Mouse (Mus musculus) kidney, embryonic 16.5 days (tissue): Measurements from ENCODE around the gene Triobp. TPM values are rescaled to one million over a fixed set of nuclear protein-coding genes. Genes with fewer than 3 reads are reported as not detected.

ENCODE experiments used
- ATAC-seq: fragments of 200-750 bp; cut with Nextera tagmentation; 2 replicates; pipeline ENCODE4 v1.8.0; 2017; ENCODE audit warnings: moderate TSS enrichment; ENCODE audit not compliant: low FRiP score, low TSS enrichment
- H3K27ac ChIP-seq: fragments of 300-500 bp; sonication (generic); 2 replicates; pipeline ENCODE4 v1.5.1; 2014; ENCODE audit warnings: low read length
- H3K27me3 ChIP-seq: fragments of 300-500 bp; sonication (generic); 2 replicates; pipeline ENCODE4 v1.6.1; 2014; ENCODE audit warnings: low read length, control low read depth, mixed read lengths; ENCODE audit not compliant: insufficient read depth
- H3K36me3 ChIP-seq: fragments of 300-500 bp; sonication (generic); 2 replicates; pipeline ENCODE4 v1.6.1; 2014; ENCODE audit warnings: low read length, control low read depth, mixed read lengths; ENCODE audit not compliant: insufficient read depth
- H3K4me1 ChIP-seq: fragments of 300-500 bp; sonication (generic); 2 replicates; pipeline ENCODE4 v1.6.1; 2014; ENCODE audit warnings: low read length, control low read depth, mixed read lengths; ENCODE audit not compliant: insufficient read depth
- H3K4me2 ChIP-seq: fragments of 300-500 bp; sonication (generic); replicated peaks from 2 replicates; pipeline ENCODE4 v1.6.1; 2014; ENCODE audit warnings: low read depth, low read length
- H3K4me3 ChIP-seq: fragments of 300-500 bp; sonication (generic); 2 replicates; pipeline ENCODE4 v1.5.1; 2014; ENCODE audit warnings: mild to moderate bottlenecking, low read length
- H3K9ac ChIP-seq: fragments of 300-500 bp; sonication (generic); replicated peaks from 2 replicates; pipeline ENCODE4 v1.6.1; 2014; ENCODE audit warnings: low read length
- H3K9me3 ChIP-seq: fragments of 300-500 bp; sonication (generic); 2 replicates; pipeline ENCODE4 v1.6.1; 2016; ENCODE audit warnings: low read length, control low read depth
- WGBS: fragments of 180-500 bp; shearing (Covaris S2); extraction: QIAGEN DNeasy Blood & Tissue Kit; methylation state at CpG from one replicate; pipeline ENCODE4 v1.1.7; 2014; 5-methylcytosine and 5-hydroxymethylcytosine counted together
- polyA plus RNA-seq: library from polyadenylated mRNA; unstranded; fragments of >200 nt; fragmentation: Nextera tagmentation; extraction: Ambion mirVana; gene quantifications from 2 replicates; pipeline ENCODE4 v1.2.1, GENCODE M21; 2015

Gene Triobp
- polyA plus RNA-seq, 1 experiment from 2014 or later, result 67.3 TPM

- Histone ChIP-seq H3K4me3 (no peak overlapping the region), H3K9ac (no peak overlapping the region; the same call in 1 of the 2 replicates), H3K9me3 (no peaks in the 10 kb centered on the region), H3K4me1 (peaks cover 39% of the 10 kb centered on the region), H3K27me3 (no peaks in the 10 kb centered on the region), H3K4me2 (no peak overlapping the region), H3K36me3 (peaks cover 4% of the 10 kb centered on the region; the same call in 1 of the 2 replicates), H3K27ac (no peak overlapping the region)
- 72% methylated on average over 6 of the region's 6 CpGs for WGBS
- no peak for ATAC-seq
These were observed 23.9 kb upstream of the Triobp start for GRCm38 (mm10) chr15:78923585-78923984.

DNA sequence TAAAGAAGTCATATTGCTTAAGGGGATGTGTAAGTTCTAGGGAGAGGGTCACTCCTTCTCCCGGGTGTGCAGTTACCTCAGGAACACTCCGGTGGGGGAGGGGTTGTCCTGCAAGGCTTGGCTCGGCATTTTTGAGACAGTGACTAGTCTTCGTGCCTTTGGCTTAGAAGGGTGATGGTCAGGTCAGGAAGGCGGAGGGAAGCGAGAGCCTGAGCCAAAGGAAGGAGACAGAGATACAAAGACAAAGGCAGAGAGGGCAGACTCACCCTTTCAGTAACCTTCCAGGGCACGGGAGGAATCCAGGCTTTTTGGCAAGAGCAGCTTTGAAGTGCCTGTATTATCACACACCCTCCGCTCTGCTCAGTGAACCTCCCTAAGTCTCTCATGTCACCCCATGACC is 22.4 kb upstream of the Triobp start:
- Histone ChIP-seq H3K9me3 (no peaks in the 10 kb centered on the region), H3K27me3 (no peaks in the 10 kb centered on the region), H3K36me3 (0 out of 2 replicates have a peak, but pooled peaks cover 6% of the 10 kb centered on the region), H3K27ac (peak overlapping the region; percentile 87; the same call in 1 of the 2 replicates), H3K4me3 (no peak overlapping the region), H3K9ac (peak overlapping the region; percentile 8; the same call in 1 of the 2 replicates), H3K4me1 (peaks cover 39% of the 10 kb centered on the region), H3K4me2 (no peak overlapping the region)
- ATAC-seq, result no peak
- WGBS, result 37% methylated on average over 8 of the region's 8 CpGs

DNA sequence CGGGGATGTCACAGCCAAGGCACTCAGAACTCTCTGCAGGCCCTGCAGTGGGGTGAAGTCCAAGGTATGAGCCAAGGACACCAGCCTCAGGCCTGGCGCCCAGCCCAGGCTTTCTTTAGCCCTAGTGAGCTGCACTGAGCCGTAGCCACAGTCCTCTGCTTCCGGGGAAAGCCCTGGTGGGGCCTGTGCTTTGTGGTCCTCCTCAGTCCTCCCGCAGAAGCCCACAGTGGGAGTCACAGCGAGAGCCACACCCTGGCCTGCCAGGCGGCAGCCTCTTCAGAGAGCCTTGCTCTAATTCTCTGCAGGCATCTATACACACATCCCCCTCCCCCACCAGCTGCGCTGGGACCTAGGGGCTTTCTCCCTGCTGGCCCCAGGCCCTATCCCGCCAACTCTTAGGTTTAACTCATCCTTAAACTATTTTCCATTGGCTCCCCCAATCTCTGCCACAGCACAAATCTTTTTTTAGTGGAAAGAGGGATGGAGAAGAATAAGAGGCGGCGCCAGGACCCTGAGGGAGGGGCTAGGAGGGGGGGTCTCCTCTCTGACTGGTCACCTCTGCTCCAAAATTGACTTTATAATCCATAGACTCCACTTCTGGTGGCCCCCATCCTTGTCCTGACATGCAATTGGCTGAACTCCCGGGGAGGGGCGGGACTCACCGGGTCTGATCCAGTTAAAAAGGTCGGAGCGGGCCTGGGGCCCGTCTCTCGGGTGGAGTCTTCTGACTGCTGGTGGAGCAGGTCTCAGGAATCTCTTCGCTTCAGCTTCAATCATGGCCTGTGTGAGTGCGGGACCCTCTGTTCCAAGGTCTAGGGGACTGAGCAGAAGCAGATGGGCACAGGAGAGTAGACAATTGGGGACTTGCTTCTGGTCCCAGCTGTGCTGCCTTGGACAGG is 21.3 kb upstream of the Triobp start, which contains the start of gene Lgals1:
Gene Lgals1, plus strand, starts transcription at position 705 of the 899 bp plus-strand sequence.
- ATAC-seq, result peak; percentile 80
- peak within 1 kb of the TSS; percentile 77 for H3K4me2 ChIP-seq
- H3K9me3 ChIP-seq, result no peaks in the 10 kb centered on the region
- 10% methylated on average over 20 of the region's 20 CpGs for WGBS
- H3K4me3 ChIP-seq, result peak within 1 kb of the TSS; percentile 48
- H3K36me3 ChIP-seq, result 0 out of 2 replicates have a peak, but pooled peaks cover 7% of the 10 kb centered on the region
- H3K4me1 ChIP-seq, result peaks cover 35% of the 10 kb centered on the region
- peak within 1 kb of the TSS; percentile 72 for H3K9ac ChIP-seq
- no peaks in the 10 kb centered on the region for H3K27me3 ChIP-seq
- peak within 1 kb of the TSS; percentile 87 for H3K27ac ChIP-seq

DNA sequence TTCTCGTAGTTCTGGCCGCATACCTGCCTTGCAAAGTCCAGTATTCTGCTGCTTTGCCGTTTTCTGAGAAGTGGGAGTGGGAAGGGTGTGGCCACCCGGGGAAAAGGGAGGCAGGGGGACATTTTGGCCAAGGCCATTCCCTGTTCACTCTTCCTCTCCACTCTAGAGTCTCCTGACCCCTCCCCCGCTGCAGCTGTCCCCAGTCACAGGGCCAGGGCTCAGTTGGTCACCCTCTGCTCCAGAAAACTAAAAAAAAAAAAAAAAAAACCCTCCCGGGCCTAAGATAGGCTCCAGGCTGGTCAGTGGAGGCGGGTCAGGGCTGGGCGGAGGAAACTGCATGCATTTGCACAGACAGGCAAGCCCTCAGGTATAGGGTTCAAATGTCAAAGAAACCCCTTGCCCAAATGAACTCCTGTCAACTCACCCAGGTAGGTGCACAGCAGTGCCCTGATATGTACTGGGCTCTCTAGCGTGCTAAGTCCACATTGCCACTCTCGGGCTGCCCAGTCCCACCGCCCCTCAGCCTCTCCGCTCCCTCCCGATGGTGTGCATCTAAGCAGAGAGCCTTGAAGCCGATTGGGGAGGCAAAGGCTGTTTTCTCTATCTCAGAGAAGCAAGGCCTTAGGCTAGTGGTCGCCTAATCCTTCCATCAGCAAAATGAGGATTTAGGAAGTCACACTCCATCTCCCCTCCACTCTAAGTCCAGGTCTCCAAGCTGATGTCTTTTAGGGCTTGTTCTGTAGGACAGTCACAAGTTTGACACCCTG is 20.3 kb upstream of the Triobp start:
- WGBS, result 16% methylated on average over 15 of the region's 15 CpGs
- Histone ChIP-seq H3K36me3 (0 out of 2 replicates have a peak, but pooled peaks cover 7% of the 10 kb centered on the region), H3K4me1 (peaks cover 35% of the 10 kb centered on the region), H3K27ac (peak overlapping the region; percentile 87), H3K4me3 (peak overlapping the region; percentile 48), H3K9ac (peak overlapping the region; percentile 72), H3K27me3 (no peaks in the 10 kb centered on the region), H3K9me3 (no peaks in the 10 kb centered on the region), H3K4me2 (peak overlapping the region; percentile 77)
- ATAC-seq, result peak; percentile 7; the same call in 1 of the 2 replicates

DNA sequence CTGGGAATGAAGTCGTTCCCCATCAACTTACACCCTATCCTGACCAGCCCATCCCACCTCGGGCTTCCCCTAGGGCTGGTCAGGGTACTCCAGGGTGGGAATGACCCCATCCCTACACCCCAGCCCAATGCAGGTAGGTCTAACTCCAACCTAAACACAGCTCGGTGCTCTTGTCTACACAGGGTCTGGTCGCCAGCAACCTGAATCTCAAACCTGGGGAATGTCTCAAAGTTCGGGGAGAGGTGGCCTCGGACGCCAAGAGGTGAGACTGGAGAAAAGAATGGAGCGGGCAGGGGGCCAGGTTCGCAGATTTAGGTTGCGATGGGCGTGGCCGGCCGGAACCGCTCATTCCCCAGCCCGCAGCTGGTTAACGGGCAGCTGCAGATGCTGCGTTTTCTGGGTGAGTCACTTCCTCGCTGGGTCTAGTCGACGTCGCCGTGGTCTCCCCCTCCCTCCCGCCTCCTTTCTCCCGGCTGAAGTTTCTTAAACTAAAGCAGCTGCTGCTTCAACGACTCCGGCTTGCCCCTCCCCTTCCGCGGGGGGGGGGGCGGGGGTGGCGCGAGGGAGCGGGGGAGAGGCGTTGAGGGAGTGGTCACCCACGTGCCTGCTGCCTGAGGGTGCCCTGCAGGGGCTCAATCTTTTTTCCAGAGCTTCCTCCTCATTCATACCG is 19.6 kb upstream of the Triobp start:
- Histone ChIP-seq H3K27ac (peak overlapping the region; percentile 87), H3K4me1 (peaks cover 35% of the 10 kb centered on the region), H3K4me2 (peak overlapping the region; percentile 77), H3K27me3 (no peaks in the 10 kb centered on the region), H3K9me3 (no peaks in the 10 kb centered on the region), H3K9ac (peak overlapping the region; percentile 72), H3K36me3 (0 out of 2 replicates have a peak, but pooled peaks cover 7% of the 10 kb centered on the region), H3K4me3 (peak overlapping the region; percentile 48)
- peak; percentile 50 for ATAC-seq
- under 1% methylated on average over 33 of the region's 35 CpGs for WGBS

DNA sequence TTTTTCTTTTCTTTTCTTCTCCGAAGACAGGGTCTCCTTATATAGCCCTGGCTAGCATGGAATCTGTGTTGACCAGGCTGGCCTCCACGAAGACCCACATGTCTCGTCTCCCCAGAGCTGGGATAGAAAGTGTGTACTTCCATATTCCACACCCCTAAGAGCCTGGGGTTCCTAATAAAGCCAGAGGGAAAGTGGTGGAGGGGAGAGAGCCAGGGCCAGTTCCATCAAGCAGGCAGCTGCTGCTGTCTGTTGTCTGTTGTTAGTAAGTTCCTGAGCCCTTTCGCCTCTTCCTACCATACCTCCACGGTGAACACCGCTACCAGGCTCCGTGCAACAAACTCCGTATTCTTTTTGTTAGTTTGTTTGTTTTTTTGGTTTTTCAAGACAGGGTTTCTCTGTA is 19.0 kb upstream of the Triobp start:
- H3K27ac ChIP-seq, result no peak overlapping the region
- peak overlapping the region; percentile 72 for H3K9ac ChIP-seq
- H3K4me3 ChIP-seq, result peak overlapping the region; percentile 48
- no peaks in the 10 kb centered on the region for H3K9me3 ChIP-seq
- H3K27me3 ChIP-seq, result no peaks in the 10 kb centered on the region
- H3K4me1 ChIP-seq, result peaks cover 35% of the 10 kb centered on the region
- H3K36me3 ChIP-seq, result 0 out of 2 replicates have a peak, but pooled peaks cover 7% of the 10 kb centered on the region
- ATAC-seq, result 0 out of 2 replicates have a peak, but pooled peaks have one; percentile 2
- H3K4me2 ChIP-seq, result peak overlapping the region; percentile 77
- WGBS, result 52% methylated on average over 7 of the region's 8 CpGs

- Histone ChIP-seq H3K27ac (no peak overlapping the region), H3K4me3 (no peak overlapping the region), H3K9ac (no peak overlapping the region), H3K4me2 (no peak overlapping the region), H3K27me3 (no peaks in the 10 kb centered on the region), H3K9me3 (no peaks in the 10 kb centered on the region), H3K36me3 (0 out of 2 replicates have a peak, but pooled peaks cover 7% of the 10 kb centered on the region), H3K4me1 (peaks cover 31% of the 10 kb centered on the region)
- 94% methylated on average over 6 of the region's 6 CpGs for WGBS
- no peak for ATAC-seq
These were observed 17.3 kb upstream of the Triobp start for GRCm38 (mm10) chr15:78930192-78930706.

GRCm38 (mm10) chr15:78930801-78931426 is 16.6 kb upstream of the Triobp start:
- 86% methylated on average over 7 of the region's 7 CpGs for WGBS
- H3K36me3 ChIP-seq, result 0 out of 2 replicates have a peak, but pooled peaks cover 7% of the 10 kb centered on the region

More at GRCm38 (mm10) chr15:78930801-78931426, 16.6 kb upstream of the Triobp start:
- Histone ChIP-seq H3K4me1 (peaks cover 31% of the 10 kb centered on the region), H3K27ac (no peak overlapping the region), H3K27me3 (no peaks in the 10 kb centered on the region), H3K9me3 (no peaks in the 10 kb centered on the region), H3K4me3 (no peak overlapping the region), H3K9ac (no peak overlapping the region), H3K4me2 (no peak overlapping the region)
- no peak for ATAC-seq
